Mouse (Mus musculus) thymus, adult 2 months (tissue): ENCODE measurements around the gene Pole2.

Experiments used
- CTCF ChIP-seq: fragments of 200-500 bp; IDR thresholded peaks from 2 replicates; pipeline ENCODE4 v1.5.1; 2012; ENCODE audit warnings: mild to moderate bottlenecking, control low read depth, low read length, moderate library complexity, borderline replicate concordance; ENCODE audit not compliant: control insufficient read depth, poor library complexity, insufficient read depth; ENCODE audit errors: extremely low read depth
- POLR2A ChIP-seq: fragments of 200-500 bp; IDR thresholded peaks from 2 replicates; pipeline ENCODE4 v1.6.1; 2012; ENCODE audit warnings: mild to moderate bottlenecking, low read length, control low read depth, moderate library complexity; ENCODE audit not compliant: control insufficient read depth, poor library complexity, insufficient read depth; ENCODE audit errors: extremely low read depth

DNA sequence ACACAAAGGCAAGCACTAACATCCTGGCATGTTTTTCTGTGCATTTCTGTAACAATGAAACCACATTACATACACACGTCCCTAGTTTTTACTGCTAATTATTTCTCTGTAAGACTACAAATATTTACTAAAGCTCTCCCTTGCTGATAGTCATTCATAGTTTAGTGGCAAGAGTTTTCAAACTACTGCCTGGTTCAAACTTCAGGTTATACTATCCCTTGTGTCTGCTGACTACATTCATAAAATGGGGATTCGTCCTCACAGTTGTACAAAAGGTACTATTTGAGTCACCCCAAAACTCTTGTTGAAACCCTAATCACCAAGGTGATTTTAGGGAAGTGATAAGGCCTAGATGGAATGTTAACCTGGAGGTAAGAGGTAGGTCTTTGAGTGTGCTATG is 72.1 kb downstream of the Pole2 start:
- no peak for TF ChIP-seq CTCF
- no peak for TF ChIP-seq POLR2A
